Mouse (Mus musculus) ES-E14 (cell line): ENCODE measurements around the gene Omp.

Experiments
- CHD2 ChIP-seq: IDR thresholded peaks from 2 replicates; pipeline ENCODE4 v1.6.1; 2014; ENCODE audit warnings: mild to moderate bottlenecking, low read depth, low read length, inconsistent platforms
- HCFC1 ChIP-seq: IDR thresholded peaks from 2 replicates; pipeline ENCODE4 v1.6.1; 2012; ENCODE audit warnings: low read length, inconsistent platforms, borderline replicate concordance; ENCODE audit not compliant: insufficient read depth
- MAFK ChIP-seq: IDR thresholded peaks from 2 replicates; pipeline ENCODE4 v1.6.1; 2014; ENCODE audit warnings: mild to moderate bottlenecking, low read depth, low read length, inconsistent platforms; ENCODE audit not compliant: insufficient read depth
- ZC3H11A ChIP-seq: IDR thresholded peaks from 2 replicates; pipeline ENCODE4 v1.6.1; 2012; ENCODE audit warnings: low read depth, mild to moderate bottlenecking, inconsistent platforms, low read length, borderline replicate concordance
- ZNF384 ChIP-seq: IDR thresholded peaks from 2 replicates; pipeline ENCODE4 v1.6.1; 2012; ENCODE audit warnings: low read depth, low read length, inconsistent platforms

DNA sequence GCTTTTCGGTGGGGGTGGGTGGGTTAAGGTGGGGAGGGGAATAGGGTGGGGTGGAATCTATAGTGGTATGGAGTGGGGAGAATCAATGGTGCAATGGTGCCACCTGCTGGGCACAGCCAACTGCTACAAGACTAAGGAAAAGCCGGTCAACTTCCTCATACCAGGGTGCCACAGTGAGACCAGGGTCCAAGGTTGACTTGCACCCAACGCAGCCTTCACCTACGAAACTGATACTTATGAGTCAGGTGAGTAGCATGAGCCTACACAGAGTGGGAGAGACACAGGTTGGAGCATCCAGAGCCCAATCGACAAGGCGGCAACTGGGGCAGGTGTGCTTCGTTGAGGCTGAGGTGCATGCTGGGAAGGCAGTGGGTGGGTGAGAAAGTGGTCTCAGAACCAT lies 25.0 kb downstream of the Omp start:
- TF ChIP-seq CHD2 (no peak), ZNF384 (no peak), HCFC1 (no peak), MAFK (no peak), ZC3H11A (peak; percentile 65; the same call in 1 of the 2 replicates)
